Mouse (Mus musculus) kidney, embryonic 14.5 days (tissue): ENCODE measurements around the gene Afmid. TPM values are rescaled to one million over a fixed set of nuclear protein-coding genes. Genes with fewer than 3 reads are reported as not detected.

Experiments used
- ATAC-seq: fragments of 200-750 bp; cut with Nextera tagmentation; 2 replicates; pipeline ENCODE4 v1.8.0; 2017; ENCODE audit warnings: moderate number of reproducible peaks, mild to moderate bottlenecking, moderate TSS enrichment, moderate library complexity; ENCODE audit not compliant: low FRiP score, low TSS enrichment
- H3K27ac ChIP-seq: fragments of 300-500 bp; sonication (generic); 2 replicates; pipeline ENCODE4 v1.5.1; 2014; ENCODE audit warnings: low read depth, mild to moderate bottlenecking, low read length, moderate library complexity, mixed read lengths
- H3K27me3 ChIP-seq: fragments of 300-500 bp; sonication (generic); 2 replicates; pipeline ENCODE4 v1.6.1; 2014; ENCODE audit warnings: mild to moderate bottlenecking, low read length; ENCODE audit not compliant: control insufficient read depth, insufficient read depth
- H3K36me3 ChIP-seq: fragments of 300-500 bp; sonication (generic); 2 replicates; pipeline ENCODE4 v1.6.1; 2014; ENCODE audit warnings: low read length, mixed read lengths; ENCODE audit not compliant: control insufficient read depth, insufficient read depth
- H3K4me1 ChIP-seq: fragments of 300-500 bp; sonication (generic); 2 replicates; pipeline ENCODE4 v1.6.1; 2014; ENCODE audit warnings: low read length, mixed read lengths; ENCODE audit not compliant: control insufficient read depth, insufficient read depth
- H3K4me2 ChIP-seq: fragments of 300-500 bp; sonication (generic); replicated peaks from 2 replicates; pipeline ENCODE4 v1.6.1; 2014; ENCODE audit warnings: low read depth, mild to moderate bottlenecking, low read length
- H3K4me3 ChIP-seq: fragments of 300-500 bp; sonication (generic); 2 replicates; pipeline ENCODE4 v1.5.1; 2014; ENCODE audit warnings: mild to moderate bottlenecking, low read length
- H3K9ac ChIP-seq: fragments of 300-500 bp; sonication (generic); 2 replicates; pipeline ENCODE4 v1.6.1; 2014; ENCODE audit warnings: low read depth, mild to moderate bottlenecking, low read length, moderate library complexity
- H3K9me3 ChIP-seq: fragments of 300-500 bp; sonication (generic); 2 replicates; pipeline ENCODE4 v1.6.1; 2016; ENCODE audit warnings: low read length; ENCODE audit not compliant: control insufficient read depth
- WGBS: fragments of 180-500 bp; shearing (Covaris S2); extraction: QIAGEN DNeasy Blood & Tissue Kit; methylation state at CpG from one replicate; pipeline ENCODE4 v1.1.7; 2014; 5-methylcytosine and 5-hydroxymethylcytosine counted together
- polyA plus RNA-seq: library from polyadenylated mRNA; unstranded; fragments of >200 nt; fragmentation: Nextera tagmentation; extraction: Ambion mirVana; gene quantifications from 2 replicates; pipeline ENCODE4 v1.2.1, GENCODE M21; 2014

Afmid gene
- polyA plus RNA-seq, result 3.6 and 4.1 TPM in 2 replicates

DNA sequence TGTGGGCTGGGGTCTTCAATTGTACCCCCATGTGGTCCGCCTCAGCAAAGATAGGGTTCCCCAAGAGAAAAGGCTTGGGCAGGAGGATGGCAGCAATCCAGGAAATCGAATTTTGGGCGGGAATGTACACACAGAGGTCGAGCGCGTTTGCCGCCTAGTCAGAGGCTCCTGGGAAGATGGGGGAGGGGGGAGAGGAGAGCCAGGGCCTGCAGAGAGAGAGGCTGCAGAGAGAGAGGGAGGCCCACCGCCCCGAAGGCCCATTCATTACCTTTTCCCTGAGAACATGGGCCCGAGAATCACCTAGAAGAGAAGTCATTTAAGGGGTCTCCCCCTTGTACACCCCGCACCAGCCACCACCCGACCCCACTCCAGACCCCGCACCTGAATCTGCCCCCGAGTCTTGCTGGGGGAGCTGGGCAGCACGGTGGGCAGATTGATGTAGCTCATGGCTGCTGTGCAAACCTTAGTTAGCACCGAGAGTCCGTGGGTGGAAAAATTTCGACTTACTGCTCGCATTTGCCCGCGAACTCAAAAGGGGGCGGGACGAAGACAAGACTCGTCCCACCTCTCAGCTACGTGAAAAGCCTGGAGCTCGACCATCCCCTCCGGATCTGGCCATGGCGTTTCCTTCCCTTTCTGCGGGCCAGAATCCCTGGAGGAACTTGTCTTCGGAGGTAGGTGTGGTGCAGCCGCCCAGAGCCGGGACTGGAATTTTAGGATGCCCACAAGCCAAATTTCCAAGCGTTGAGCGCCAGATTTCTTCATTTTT, at the start of gene Afmid, which contains the start of gene Tk1:
Gene Afmid (plus strand): TSS at position 592 of the 769 bp plus-strand sequence.
Gene Tk1 (minus strand): TSS at position 760 of the 769 bp plus-strand sequence.
- Histone ChIP-seq H3K27me3 (no peaks in the 10 kb centered on the region), H3K36me3 (peaks cover 31% of the 10 kb centered on the region), H3K9me3 (no peaks in the 10 kb centered on the region), H3K9ac (peak within 1 kb of the TSS; percentile 80), H3K4me1 (peaks cover 58% of the 10 kb centered on the region), H3K27ac (peak within 1 kb of the TSS; percentile 96), H3K4me2 (peak within 1 kb of the TSS; percentile 87), H3K4me3 (peak within 1 kb of the TSS; percentile 74)
- peak; percentile 72 for ATAC-seq
- under 1% methylated on average over 34 of the region's 34 CpGs for WGBS

DNA sequence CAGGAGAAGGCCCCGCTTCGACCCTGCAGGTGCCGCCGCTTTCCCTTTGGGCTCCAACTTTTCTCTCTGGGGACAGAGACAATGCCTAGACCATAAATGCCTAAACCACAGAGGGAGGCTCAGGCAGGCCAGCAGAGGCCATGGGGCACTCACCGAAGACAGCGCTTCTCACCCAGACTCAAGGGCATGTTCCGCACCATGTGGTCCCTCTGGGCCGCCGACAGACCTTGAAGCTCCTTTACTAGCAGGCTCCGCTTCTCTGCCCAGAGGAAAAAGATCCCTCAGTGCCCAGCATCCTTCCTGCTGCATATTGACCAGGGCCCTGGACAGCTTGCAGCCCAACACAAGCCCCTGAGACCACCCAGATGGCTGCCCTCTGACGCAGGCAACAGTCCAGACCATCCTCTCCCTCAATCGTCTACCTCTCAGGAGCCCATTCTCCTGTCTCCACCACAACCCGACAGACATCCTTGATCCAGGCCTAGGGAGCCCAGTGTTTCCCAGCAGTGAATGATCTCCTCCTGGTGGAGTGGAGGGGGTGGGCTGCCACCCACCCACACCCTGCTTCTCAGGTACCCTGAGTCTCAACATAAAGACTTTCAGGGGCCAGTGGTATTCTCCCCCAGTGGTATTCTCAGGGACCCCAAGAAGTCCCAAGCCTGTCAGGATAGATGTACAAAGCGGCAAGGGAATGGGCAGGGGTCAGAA, 49.5 kb upstream of the Afmid start:
- no peak for ATAC-seq
- 91% methylated on average over 14 of the region's 14 CpGs for WGBS
- peaks cover 36% of the 10 kb centered on the region for H3K36me3 ChIP-seq

DNA sequence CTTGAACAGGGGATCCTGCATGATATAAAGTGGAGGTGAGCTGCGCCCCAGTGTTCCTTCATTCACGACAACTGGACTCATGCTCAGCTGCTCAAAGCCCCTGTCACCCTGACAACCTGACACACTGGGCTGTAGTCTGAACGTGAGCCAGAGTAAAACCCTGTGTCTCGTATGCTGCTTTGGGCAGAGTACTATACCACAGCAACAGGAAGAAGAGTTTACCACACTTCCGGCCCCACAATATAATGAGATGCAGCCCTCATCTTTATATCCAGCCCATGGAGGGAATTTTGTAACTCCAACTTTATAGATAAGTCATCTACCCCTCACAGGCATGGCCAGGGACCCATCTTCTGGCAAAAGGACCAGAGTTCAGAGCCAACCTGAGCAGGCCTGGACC, 48.6 kb upstream of the Afmid start:
- no peak overlapping the region for H3K27ac ChIP-seq
- H3K4me3 ChIP-seq, result no peak overlapping the region
- H3K4me2 ChIP-seq, result no peak overlapping the region
- 87% methylated on average over 5 of the region's 5 CpGs for WGBS
- H3K9ac ChIP-seq, result no peak overlapping the region
- H3K36me3 ChIP-seq, result peaks cover 31% of the 10 kb centered on the region
- peaks cover 36% of the 10 kb centered on the region for H3K4me1 ChIP-seq
- no peaks in the 10 kb centered on the region for H3K27me3 ChIP-seq
- H3K9me3 ChIP-seq, result no peaks in the 10 kb centered on the region
- no peak for ATAC-seq

More for the DNA sequence above, 49.5 kb upstream of the Afmid start:
- no peak overlapping the region for H3K4me2 ChIP-seq
- no peaks in the 10 kb centered on the region for H3K9me3 ChIP-seq
- no peak overlapping the region for H3K4me3 ChIP-seq
- H3K9ac ChIP-seq, result no peak overlapping the region
- H3K27me3 ChIP-seq, result no peaks in the 10 kb centered on the region
- peaks cover 28% of the 10 kb centered on the region for H3K4me1 ChIP-seq
- no peak overlapping the region for H3K27ac ChIP-seq

DNA sequence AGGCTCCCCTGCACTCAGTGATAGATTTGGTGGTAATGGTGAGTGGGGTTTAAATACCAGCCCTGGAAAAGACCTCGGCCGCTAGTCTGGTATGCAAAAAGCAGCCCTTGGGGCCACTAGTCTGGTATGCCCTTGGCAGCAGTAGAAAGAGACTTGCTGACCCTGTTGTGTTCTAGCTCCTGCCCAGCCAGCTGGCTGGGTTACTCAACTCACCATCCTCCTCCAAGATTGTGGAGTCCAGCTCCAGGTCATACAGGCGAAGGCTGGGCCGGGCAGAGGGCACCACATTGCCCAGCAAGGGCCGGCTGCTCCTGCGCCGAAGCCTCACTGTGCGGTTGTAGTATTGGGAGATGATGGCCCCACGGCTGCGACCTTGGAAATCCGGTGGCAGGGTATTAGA, 47.7 kb upstream of the Afmid start:
- H3K27ac ChIP-seq, result no peak overlapping the region
- no peaks in the 10 kb centered on the region for H3K9me3 ChIP-seq
- H3K9ac ChIP-seq, result no peak overlapping the region
- ATAC-seq, result no peak
- no peak overlapping the region; the same call in 1 of the 2 replicates for H3K4me2 ChIP-seq
- H3K27me3 ChIP-seq, result no peaks in the 10 kb centered on the region
- peaks cover 38% of the 10 kb centered on the region for H3K4me1 ChIP-seq
- WGBS, result 95% methylated on average over 11 of the region's 11 CpGs
- H3K4me3 ChIP-seq, result no peak overlapping the region
- peaks cover 26% of the 10 kb centered on the region for H3K36me3 ChIP-seq

DNA sequence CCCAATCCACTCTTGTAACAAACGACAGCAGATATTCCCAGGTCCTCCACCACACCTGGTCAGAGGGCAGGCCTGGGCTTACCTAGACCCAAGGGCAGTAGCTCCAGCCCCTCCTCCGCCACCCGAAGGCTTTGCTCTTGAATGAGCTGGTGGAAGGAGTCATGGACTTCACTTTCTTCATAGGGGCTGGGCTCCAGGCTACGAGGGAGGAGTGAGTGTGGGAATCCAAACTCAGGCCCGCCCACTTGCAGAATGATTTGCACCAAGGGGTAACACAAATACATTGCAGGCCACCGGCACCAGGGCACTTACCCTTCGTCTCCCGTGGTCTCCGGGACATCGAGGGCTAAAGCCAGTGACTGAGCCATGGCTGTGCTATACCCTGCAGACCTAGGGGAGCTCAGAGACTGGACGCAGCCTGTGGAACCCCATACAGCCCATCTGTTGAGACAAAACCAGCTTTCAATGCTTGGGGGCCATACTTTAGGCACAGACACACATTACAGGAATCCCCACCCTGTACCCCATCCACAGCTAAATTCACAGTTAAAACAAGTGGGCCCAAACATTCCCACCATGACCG, 46.8 kb upstream of the Afmid start:
- H3K36me3 ChIP-seq, result peaks cover 18% of the 10 kb centered on the region; the same call in 1 of the 2 replicates
- peak overlapping the region; percentile 59 for H3K4me3 ChIP-seq
- H3K4me1 ChIP-seq, result peaks cover 39% of the 10 kb centered on the region
- no peaks in the 10 kb centered on the region for H3K9me3 ChIP-seq
- ATAC-seq, result no peak
- H3K27me3 ChIP-seq, result no peaks in the 10 kb centered on the region
- peak overlapping the region; percentile 75; the same call in 1 of the 2 replicates for H3K9ac ChIP-seq
- 29% methylated on average over 12 of the region's 12 CpGs for WGBS
- H3K27ac ChIP-seq, result peak overlapping the region; percentile 94
- peak overlapping the region; percentile 98 for H3K4me2 ChIP-seq

DNA sequence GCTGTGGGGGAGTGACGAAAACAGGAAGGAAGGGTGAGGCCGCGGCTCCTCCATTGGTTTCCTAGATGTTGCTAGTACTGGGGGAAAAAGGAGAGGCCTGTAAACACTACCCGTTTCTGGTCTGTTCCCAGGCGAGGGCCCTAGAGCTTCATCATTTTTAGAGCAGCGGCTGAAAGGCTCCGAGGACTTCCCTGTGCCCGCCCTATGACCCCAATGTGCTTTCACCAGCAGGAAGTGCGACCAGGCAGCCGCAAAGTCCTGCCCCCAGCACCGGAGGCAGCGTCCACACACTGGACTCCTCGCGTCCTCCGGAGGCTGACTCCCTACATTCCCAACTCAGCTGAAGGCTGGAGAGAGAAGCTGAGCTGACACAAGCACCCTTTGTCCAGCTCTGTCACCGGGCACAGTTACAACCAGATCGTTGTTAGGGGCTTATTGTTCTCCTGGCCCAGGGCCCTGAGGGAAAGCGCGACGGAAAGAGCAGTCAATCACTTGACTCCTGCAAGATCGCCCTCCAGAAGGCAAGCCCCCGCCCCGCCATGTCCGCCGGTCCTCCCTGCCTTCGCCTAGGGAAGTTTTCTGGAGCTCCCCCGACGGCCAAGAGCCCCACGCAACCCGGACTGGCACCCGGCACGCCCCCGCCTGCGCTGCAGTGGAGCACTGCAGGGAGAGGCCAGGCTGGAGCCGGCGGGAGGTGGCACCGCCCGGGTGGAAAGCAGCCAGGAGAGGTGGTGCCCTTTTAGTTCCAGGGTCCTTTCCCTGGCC, 46.1 kb upstream of the Afmid start:
- Histone ChIP-seq H3K9ac (peak overlapping the region; percentile 75), H3K36me3 (peaks cover 16% of the 10 kb centered on the region; the same call in 1 of the 2 replicates), H3K9me3 (no peaks in the 10 kb centered on the region), H3K27me3 (no peaks in the 10 kb centered on the region), H3K4me2 (peak overlapping the region; percentile 98), H3K27ac (peak overlapping the region; percentile 94), H3K4me3 (peak overlapping the region; percentile 59), H3K4me1 (peaks cover 39% of the 10 kb centered on the region)
- WGBS, result 1% methylated on average over 38 of the region's 38 CpGs
- ATAC-seq, result peak; percentile 18; the same call in 1 of the 2 replicates

DNA sequence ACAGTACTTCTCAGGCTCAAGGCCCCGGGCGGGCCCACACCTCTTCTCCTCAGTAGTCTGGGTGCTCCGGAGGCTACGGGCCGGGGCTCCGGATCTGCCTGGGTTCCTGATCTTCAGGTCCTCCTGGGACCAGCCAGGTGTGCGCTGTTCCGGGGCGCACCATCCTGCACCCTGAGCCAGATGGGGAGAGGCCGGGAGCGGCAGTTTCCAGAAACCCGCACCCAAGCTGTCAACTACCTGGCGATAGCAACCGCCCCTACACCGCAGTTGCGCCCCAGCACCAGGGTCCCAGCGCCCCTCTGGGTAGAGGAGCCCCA, 45.6 kb upstream of the Afmid start:
- H3K27ac ChIP-seq, result peak overlapping the region; percentile 94
- H3K36me3 ChIP-seq, result peaks cover 10% of the 10 kb centered on the region; the same call in 1 of the 2 replicates
- peak overlapping the region; percentile 98 for H3K4me2 ChIP-seq
- no peaks in the 10 kb centered on the region for H3K27me3 ChIP-seq
- H3K9ac ChIP-seq, result peak overlapping the region; percentile 75
- no peak; the same call in 1 of the 2 replicates for ATAC-seq
- H3K4me1 ChIP-seq, result peaks cover 39% of the 10 kb centered on the region
- WGBS, result under 1% methylated on average over 17 of the region's 17 CpGs
- peak overlapping the region; percentile 59 for H3K4me3 ChIP-seq
- H3K9me3 ChIP-seq, result no peaks in the 10 kb centered on the region

DNA sequence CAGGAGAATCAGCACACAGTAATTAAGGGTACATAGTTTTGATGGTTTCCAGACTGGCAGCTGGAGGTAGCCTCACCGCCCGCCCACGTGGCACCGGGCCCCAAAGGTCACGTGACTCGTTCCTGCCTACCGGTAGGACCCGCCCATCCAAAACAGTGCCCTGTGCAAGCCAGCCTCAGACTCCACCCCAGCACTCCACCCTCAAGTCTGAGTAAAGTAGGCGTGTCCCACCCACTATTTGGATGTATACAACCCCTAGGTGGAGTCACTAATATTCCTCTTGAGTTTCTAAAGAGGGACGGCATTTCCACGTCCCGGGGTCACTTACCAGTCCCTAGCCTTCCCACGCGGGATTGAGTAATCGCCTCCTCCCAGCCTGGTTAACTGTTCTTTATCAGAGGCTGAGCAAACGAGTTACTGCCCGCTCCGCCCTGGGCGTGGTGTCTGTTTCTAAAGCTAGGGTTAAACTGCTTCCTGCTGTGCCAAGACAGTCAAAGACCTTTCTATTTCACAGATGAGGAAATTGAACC, 45.1 kb upstream of the Afmid start:
- peak overlapping the region; percentile 59 for H3K4me3 ChIP-seq
- H3K4me2 ChIP-seq, result peak overlapping the region; percentile 98
- peak overlapping the region; percentile 94 for H3K27ac ChIP-seq
- no peaks in the 10 kb centered on the region for H3K9me3 ChIP-seq
- no peaks in the 10 kb centered on the region for H3K27me3 ChIP-seq
- peaks cover 9% of the 10 kb centered on the region; the same call in 1 of the 2 replicates for H3K36me3 ChIP-seq
- WGBS, result under 1% methylated on average over 19 of the region's 19 CpGs
- ATAC-seq, result peak; percentile 73
- H3K4me1 ChIP-seq, result peaks cover 39% of the 10 kb centered on the region
- peak overlapping the region; percentile 75 for H3K9ac ChIP-seq
